Mouse (Mus musculus): Measurements from ENCODE around the gene Ttc38. TPM values are rescaled to one million over a fixed set of nuclear protein-coding genes. Genes with fewer than 3 reads are reported as not detected.

The Ttc38 gene
- polyA plus RNA-seq, 1 experiment from 2014 or later: 6.2 TPM

Other genes with a start within 250 kb of the Ttc38 start
- gene Wnt7b, start 249.8 kb upstream of the Ttc38 start, polyA plus RNA-seq (2015; fragmentation: Nextera tagmentation; extraction: Ambion mirVana): 0.97 and 4.0 TPM in 2 replicates
- gene Ppara, start 97.3 kb upstream of the Ttc38 start, polyA plus RNA-seq (2015; fragmentation: Nextera tagmentation; extraction: Ambion mirVana): 20.3 and 21.5 TPM in 2 replicates
- 48.8 and 49.8 TPM in 2 replicates for gene Cdpf1, start 20.6 kb upstream of the Ttc38 start, polyA plus RNA-seq (2015; fragmentation: Nextera tagmentation; extraction: Ambion mirVana)
- 0.50 and 0.53 TPM in 2 replicates for gene Pkdrej, start 10.6 kb upstream of the Ttc38 start, polyA plus RNA-seq (2015; fragmentation: Nextera tagmentation; extraction: Ambion mirVana)
- 24.8 and 25.5 TPM in 2 replicates for gene Gtse1, start 27.4 kb downstream of the Ttc38 start, polyA plus RNA-seq (2015; fragmentation: Nextera tagmentation; extraction: Ambion mirVana)
- 36.3 and 40.5 TPM in 2 replicates for gene Trmu, start 47.0 kb downstream of the Ttc38 start, polyA plus RNA-seq (2015; fragmentation: Nextera tagmentation; extraction: Ambion mirVana)
- 1.7 TPM in 2 replicates for gene Celsr1, start 201.5 kb downstream of the Ttc38 start, polyA plus RNA-seq (2015; fragmentation: Nextera tagmentation; extraction: Ambion mirVana)
- gene Gramd4, start 225.4 kb downstream of the Ttc38 start, polyA plus RNA-seq (2015; fragmentation: Nextera tagmentation; extraction: Ambion mirVana): 18.7 and 22.2 TPM in 2 replicates

All from heart, embryonic 16.5 days (tissue).